Mouse (Mus musculus): ENCODE results near the gene Pten. TPM values are rescaled to one million over a fixed set of nuclear protein-coding genes. Genes with fewer than 3 reads are reported as not detected.

The Pten gene
- total RNA-seq, 2 experiments from 2014 or later: 111 to 117 TPM

Other genes with a start within 250 kb of the Pten start
- 10 to 100 TPM; 12.1 to 13.8 TPM for gene Papss2, start 161.7 kb upstream of the Pten start, total RNA-seq (2021)
- gene Atad1, start 17.7 kb upstream of the Pten start, total RNA-seq (2021): 100 to 1,000 TPM in 1 of 2 experiments, 10 to 100 TPM in 1; 97.1 to 105 TPM